Mouse (Mus musculus): Measurements from ENCODE around the gene Gm28047. TPM values are rescaled to one million over a fixed set of nuclear protein-coding genes. Genes with fewer than 3 reads are reported as not detected.

Gm28047 gene
- polyA plus RNA-seq, 1 experiment: not detected

GRCm38 (mm10) chr15:102487664-102488063 is 137.2 kb downstream of the Gm28047 start:
- no peaks in the 10 kb centered on the region for H3K4me1 ChIP-seq (ENCODE audit: control insufficient read depth, insufficient read depth, low read length)
- peaks cover 89% of the 10 kb centered on the region for H3K36me3 ChIP-seq (ENCODE audit: control insufficient read depth, insufficient read depth, low read length, poor library complexity, severe bottlenecking)
- no peak overlapping the region for H3K4me3 ChIP-seq (ENCODE audit: low read depth, low read length)
- no peak overlapping the region for H3K9ac ChIP-seq (ENCODE audit: low read depth, poor library complexity, severe bottlenecking)
- no peaks in the 10 kb centered on the region for H3K27me3 ChIP-seq (ENCODE audit: control insufficient read depth, insufficient read depth, low read length, poor library complexity, severe bottlenecking)
- no peaks in the 10 kb centered on the region for H3K9me3 ChIP-seq (replicated peaks; ENCODE audit: control insufficient read depth, insufficient read depth, low read length, poor library complexity, severe bottlenecking)
- no peak for TF ChIP-seq EP300 (IDR thresholded peaks at IDR 0.05; ENCODE audit: insufficient read depth, low read depth, low read length)
- no peak for TF ChIP-seq CTCF (IDR thresholded peaks at IDR 0.05; ENCODE audit: low read depth, low read length)
- TF ChIP-seq POLR2A (IDR thresholded peaks at IDR 0.05; ENCODE audit: insufficient read depth, low read length): no peak
- no peak overlapping the region for H3K27ac ChIP-seq (ENCODE audit: insufficient read depth, low read length)

DNA sequence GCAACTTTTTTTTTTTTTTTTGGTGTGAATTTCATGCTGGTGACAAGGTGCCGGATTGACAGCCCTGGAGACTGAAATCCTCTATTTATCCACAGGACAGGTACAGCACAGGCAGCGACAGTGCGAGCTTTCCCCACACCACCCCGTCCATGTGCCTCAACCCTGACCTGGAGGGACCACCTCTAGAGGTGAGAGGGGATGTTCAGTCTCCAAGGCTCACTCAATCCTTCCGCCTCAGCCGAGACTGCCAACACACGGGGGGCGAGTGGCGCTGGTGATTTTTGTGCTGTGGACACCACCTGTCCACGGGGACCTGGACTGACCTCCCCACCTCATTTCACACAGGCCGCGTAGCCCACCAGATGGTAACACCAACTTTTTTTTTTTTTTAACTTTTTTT is 139.0 kb downstream of the Gm28047 start:
- H3K4me3 ChIP-seq (ENCODE audit: low read depth, low read length): no peak overlapping the region
- no peaks in the 10 kb centered on the region for H3K9me3 ChIP-seq (replicated peaks; ENCODE audit: control insufficient read depth, insufficient read depth, low read length, poor library complexity, severe bottlenecking)
- H3K9ac ChIP-seq (ENCODE audit: low read depth, poor library complexity, severe bottlenecking): no peak overlapping the region
- no peaks in the 10 kb centered on the region for H3K27me3 ChIP-seq (ENCODE audit: control insufficient read depth, insufficient read depth, low read length, poor library complexity, severe bottlenecking)
- no peaks in the 10 kb centered on the region for H3K4me1 ChIP-seq (ENCODE audit: control insufficient read depth, insufficient read depth, low read length)
- no peak for TF ChIP-seq POLR2A (IDR thresholded peaks at IDR 0.05; ENCODE audit: insufficient read depth, low read length)
- TF ChIP-seq EP300 (IDR thresholded peaks at IDR 0.05; ENCODE audit: insufficient read depth, low read depth, low read length): no peak
- no peak for TF ChIP-seq CTCF (IDR thresholded peaks at IDR 0.05; ENCODE audit: low read depth, low read length)
- H3K36me3 ChIP-seq (ENCODE audit: control insufficient read depth, insufficient read depth, low read length, poor library complexity, severe bottlenecking): peaks cover 90% of the 10 kb centered on the region
- H3K27ac ChIP-seq (ENCODE audit: insufficient read depth, low read length): no peak overlapping the region

DNA sequence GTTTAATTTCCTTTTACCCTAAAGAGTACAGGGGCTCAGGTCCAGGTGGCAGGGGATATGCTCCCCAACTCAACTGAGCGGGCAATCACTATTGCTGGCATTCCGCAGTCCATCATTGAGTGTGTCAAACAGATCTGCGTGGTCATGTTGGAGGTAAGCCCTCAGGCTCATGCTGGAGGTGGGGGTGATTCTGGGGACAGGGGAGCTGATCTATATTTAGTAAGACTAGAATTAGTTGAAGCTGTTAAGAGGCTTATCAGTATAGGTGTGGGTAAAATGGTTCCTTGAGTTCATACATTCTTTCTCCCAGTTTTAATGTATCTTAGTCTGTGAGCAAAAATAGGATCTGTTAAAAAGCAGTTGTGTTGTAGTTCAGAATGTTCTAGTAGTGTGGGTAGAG is 141.7 kb downstream of the Gm28047 start:
- no peaks in the 10 kb centered on the region for H3K4me1 ChIP-seq (ENCODE audit: control insufficient read depth, insufficient read depth, low read length)
- no peak overlapping the region for H3K9ac ChIP-seq (ENCODE audit: low read depth, poor library complexity, severe bottlenecking)
- no peak overlapping the region for H3K4me3 ChIP-seq (ENCODE audit: low read depth, low read length)
- H3K36me3 ChIP-seq (ENCODE audit: control insufficient read depth, insufficient read depth, low read length, poor library complexity, severe bottlenecking): peaks cover 86% of the 10 kb centered on the region
- no peaks in the 10 kb centered on the region for H3K27me3 ChIP-seq (ENCODE audit: control insufficient read depth, insufficient read depth, low read length, poor library complexity, severe bottlenecking)
- TF ChIP-seq EP300 (IDR thresholded peaks at IDR 0.05; ENCODE audit: insufficient read depth, low read depth, low read length) (no peak), CTCF (IDR thresholded peaks at IDR 0.05; ENCODE audit: low read depth, low read length) (no peak), POLR2A (IDR thresholded peaks at IDR 0.05; ENCODE audit: insufficient read depth, low read length) (no peak)
- H3K27ac ChIP-seq (ENCODE audit: insufficient read depth, low read length): no peak overlapping the region
- no peaks in the 10 kb centered on the region for H3K9me3 ChIP-seq (replicated peaks; ENCODE audit: control insufficient read depth, insufficient read depth, low read length, poor library complexity, severe bottlenecking)

- Histone ChIP-seq H3K27ac (ENCODE audit: insufficient read depth, low read length) (no peak overlapping the region), H3K36me3 (ENCODE audit: control insufficient read depth, insufficient read depth, low read length, poor library complexity, severe bottlenecking) (peaks cover 61% of the 10 kb centered on the region), H3K27me3 (ENCODE audit: control insufficient read depth, insufficient read depth, low read length, poor library complexity, severe bottlenecking) (no peaks in the 10 kb centered on the region), H3K4me3 (ENCODE audit: low read depth, low read length) (no peak overlapping the region), H3K4me1 (ENCODE audit: control insufficient read depth, insufficient read depth, low read length) (no peaks in the 10 kb centered on the region), H3K9me3 (replicated peaks; ENCODE audit: control insufficient read depth, insufficient read depth, low read length, poor library complexity, severe bottlenecking) (no peaks in the 10 kb centered on the region), H3K9ac (ENCODE audit: low read depth, poor library complexity, severe bottlenecking) (no peak overlapping the region)
- no peak for TF ChIP-seq POLR2A (IDR thresholded peaks at IDR 0.05; ENCODE audit: insufficient read depth, low read length)
- TF ChIP-seq CTCF (IDR thresholded peaks at IDR 0.05; ENCODE audit: low read depth, low read length): no peak
- TF ChIP-seq EP300 (IDR thresholded peaks at IDR 0.05; ENCODE audit: insufficient read depth, low read depth, low read length): no peak
These were observed 150.3 kb downstream of the Gm28047 start for GRCm38 (mm10) chr15:102474520-102474919.

Other genes with a start within 250 kb of the Gm28047 start
- gene Sp1, start 218.9 kb downstream of the Gm28047 start, polyA plus RNA-seq (2011; ENCODE audit: insufficient read depth, insufficient read length, low read depth, missing spikeins): 103 and 106 TPM in 2 replicates
- 1.8 and 2.8 TPM in 2 replicates for gene Amhr2, start 179.7 kb downstream of the Gm28047 start, polyA plus RNA-seq (2011; ENCODE audit: insufficient read depth, insufficient read length, low read depth, missing spikeins)
- gene Prr13, start 166.0 kb downstream of the Gm28047 start, polyA plus RNA-seq (2011; ENCODE audit: insufficient read depth, insufficient read length, low read depth, missing spikeins): 49.7 and 55.4 TPM in 2 replicates
- 1,129 and 1,194 TPM in 2 replicates for gene Pcbp2, start 154.5 kb downstream of the Gm28047 start, polyA plus RNA-seq (2011; ENCODE audit: insufficient read depth, insufficient read length, low read depth, missing spikeins)
- gene Gm10337, start 121.3 kb downstream of the Gm28047 start, polyA plus RNA-seq (2011; ENCODE audit: insufficient read depth, insufficient read length, low read depth, missing spikeins): not detected in 2 replicates
- 11.1 and 14.0 TPM in 2 replicates for gene Map3k12, start 108.0 kb downstream of the Gm28047 start, polyA plus RNA-seq (2011; ENCODE audit: insufficient read depth, insufficient read length, low read depth, missing spikeins)
- 45.3 and 47.5 TPM in 2 replicates for gene Tarbp2, start 106.9 kb downstream of the Gm28047 start, polyA plus RNA-seq (2011; ENCODE audit: insufficient read depth, insufficient read length, low read depth, missing spikeins)
- 0.68 and 1.0 TPM in 2 replicates for gene Npff, start 100.1 kb downstream of the Gm28047 start, polyA plus RNA-seq (2011; ENCODE audit: insufficient read depth, insufficient read length, low read depth, missing spikeins)
- gene Atf7, start 397 bp upstream of the Gm28047 start, polyA plus RNA-seq (2011; ENCODE audit: insufficient read depth, insufficient read length, low read depth, missing spikeins): 40.2 and 49.3 TPM in 2 replicates
- 201 and 203 TPM in 2 replicates for gene Atp5g2, start 47.3 kb upstream of the Gm28047 start, polyA plus RNA-seq (2011; ENCODE audit: insufficient read depth, insufficient read length, low read depth, missing spikeins)
- gene Calcoco1, start 97.1 kb upstream of the Gm28047 start, polyA plus RNA-seq (2011; ENCODE audit: insufficient read depth, insufficient read length, low read depth, missing spikeins): 47.9 and 51.9 TPM in 2 replicates